Mouse (Mus musculus): Measurements from ENCODE around the gene Cpxm1.

DNA sequence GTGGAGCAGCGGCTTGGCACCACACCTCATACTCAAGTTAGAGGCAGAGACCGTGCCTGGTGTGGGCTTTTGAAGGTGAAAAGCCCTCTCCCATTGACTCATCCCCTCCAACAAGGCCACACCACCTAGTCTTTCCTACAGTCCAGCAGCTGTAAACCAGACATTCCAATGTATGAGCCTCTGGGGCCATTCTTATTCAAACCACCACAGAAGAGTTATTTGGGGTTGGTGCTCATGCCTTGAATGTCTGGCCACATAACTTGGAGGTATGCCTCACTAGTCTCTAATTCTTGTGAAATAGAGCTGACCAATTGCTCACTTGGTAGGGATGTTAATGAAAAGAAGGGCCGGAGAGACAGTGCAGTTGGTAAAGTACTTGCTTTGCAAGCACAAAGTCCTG is 47.0 kb downstream of the Cpxm1 start:
- TF ChIP-seq TAL1 (IDR thresholded peaks at IDR 0.05; ENCODE audit: low read length), result no peak
- TF ChIP-seq GATA1 (IDR thresholded peaks at IDR 0.05; ENCODE audit: low read length), result no peak

All from erythroblast, embryonic 14.5 days (primary cell).